Mouse (Mus musculus): ENCODE measurements around the gene Efl1.
"Not testable (repeated sequence)": the region's sequence is repeated elsewhere in the genome, so short reads cannot be mapped to it uniquely, and the experiment has no call there.

Efl1 gene

GRCm38 (mm10) chr7:82720501-82720900 lies 72.1 kb downstream of the Efl1 start:
- no peak for DNase-seq

DNA sequence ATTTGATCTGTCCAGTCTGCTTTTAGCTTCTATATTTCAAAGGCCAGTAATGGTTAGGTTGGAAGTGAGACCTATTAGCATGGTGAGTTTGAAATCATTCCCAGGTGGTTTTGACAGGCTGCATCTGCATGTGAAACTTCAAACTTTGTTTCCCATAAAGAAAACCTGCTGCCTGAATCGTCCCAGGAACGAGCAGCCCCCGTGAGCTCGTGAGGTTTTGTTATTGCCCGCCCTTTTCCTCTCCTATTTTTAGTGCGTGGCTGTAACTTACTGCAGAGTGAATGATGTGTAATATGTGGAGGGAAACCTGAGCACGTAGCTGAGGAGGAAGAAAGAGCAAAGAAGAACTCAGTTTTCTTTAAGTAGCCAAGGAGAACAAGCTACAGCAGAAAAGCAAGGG lies 72.5 kb downstream of the Efl1 start:
- no peak for DNase-seq

DNA sequence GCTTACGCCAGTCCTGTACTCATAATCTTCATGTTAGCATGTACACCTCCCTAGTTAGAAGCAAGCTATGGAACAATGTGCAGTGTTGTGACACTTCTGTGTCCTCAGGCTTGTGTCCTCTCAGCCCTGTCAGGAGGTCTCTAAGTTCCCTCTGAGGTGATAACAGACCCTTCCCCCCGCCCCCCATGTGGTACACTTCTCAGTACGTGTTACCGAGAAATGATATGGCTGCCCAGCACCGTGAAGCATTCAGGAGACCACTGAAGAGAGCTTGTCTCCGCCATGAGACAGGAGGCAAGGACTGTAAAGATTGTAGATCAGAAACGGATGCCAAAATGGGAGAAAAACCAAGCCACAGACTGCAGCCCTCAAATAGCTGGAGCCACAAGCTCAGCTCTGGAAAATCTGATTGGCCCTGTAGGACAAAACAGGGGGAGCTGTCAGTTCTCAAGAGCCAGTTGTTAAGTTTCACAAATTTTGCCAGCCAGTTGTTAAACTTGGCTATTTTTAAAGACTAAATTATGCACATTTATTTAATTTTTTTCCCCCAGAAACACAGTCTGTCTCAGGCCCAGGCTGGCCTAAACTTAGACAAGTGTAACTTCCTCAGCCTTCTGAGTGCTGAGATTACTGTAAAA lies 74.2 kb downstream of the Efl1 start:
- DNase-seq, result no peak

DNA sequence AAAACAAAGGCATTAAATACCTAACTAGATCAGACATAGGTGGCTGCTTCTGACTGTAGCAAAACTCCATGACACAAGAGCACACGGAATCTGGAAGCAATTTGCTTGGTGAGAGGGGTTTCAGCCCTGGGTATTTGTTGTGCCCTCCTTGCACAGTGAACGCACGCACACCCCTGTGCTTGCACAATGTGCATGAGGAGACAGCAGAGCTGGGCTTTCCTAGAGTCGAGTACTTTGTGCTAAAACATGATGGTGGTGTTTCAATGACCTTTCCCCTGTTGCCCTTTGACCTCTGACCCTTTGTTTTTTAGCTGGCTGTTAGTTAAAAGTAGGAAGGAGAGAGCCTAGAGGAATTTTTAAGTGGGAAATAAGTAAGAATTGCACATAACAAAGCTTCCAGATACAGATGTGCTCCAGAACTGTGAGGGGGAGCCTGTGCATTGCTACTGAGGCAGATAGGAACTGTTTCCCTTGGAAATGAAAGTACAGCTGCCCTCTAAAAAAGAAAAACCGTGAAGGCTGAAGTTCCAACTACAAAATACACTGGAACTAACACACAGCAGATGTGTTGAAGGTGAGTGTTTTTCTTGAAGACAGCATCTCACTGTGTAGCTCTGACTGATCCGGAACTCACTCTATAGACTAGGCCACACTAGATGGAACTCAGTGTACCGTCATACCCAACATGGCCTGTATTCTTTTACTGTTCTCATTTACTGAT lies 74.9 kb downstream of the Efl1 start:
- DNase-seq, result no peak

GRCm38 (mm10) chr7:82724491-82724890 lies 76.1 kb downstream of the Efl1 start:
- DNase-seq, result no peak

DNA sequence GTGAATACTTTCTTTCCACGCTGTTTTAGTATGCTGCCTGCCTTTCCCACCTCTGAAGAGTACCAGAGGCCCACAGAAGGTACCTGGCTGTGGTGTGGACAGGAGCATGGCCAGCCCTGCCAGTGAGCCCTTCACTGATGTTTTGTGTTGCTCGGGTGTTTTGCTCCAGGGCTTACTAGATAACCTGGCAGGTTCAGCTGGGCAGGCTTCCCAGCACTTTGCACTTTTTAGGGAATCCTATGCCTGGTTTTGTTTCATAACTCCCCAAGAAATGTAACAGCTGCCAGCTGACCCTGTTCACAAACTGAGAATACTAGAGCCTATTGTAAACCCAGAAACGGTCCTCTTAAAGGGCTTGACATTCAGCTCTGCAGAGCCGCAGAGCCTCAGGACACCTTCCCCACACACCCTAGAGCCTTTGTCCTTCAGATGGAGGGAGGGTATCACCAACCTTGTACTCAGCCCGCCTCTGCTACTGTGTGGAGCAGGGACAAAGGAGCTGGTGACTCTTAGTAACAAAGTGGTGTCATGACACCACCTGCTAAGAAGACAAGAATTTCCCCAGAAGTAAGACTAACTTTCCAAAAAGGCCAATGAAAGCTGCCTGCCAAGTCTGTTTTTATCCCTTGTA lies 76.7 kb downstream of the Efl1 start:
- no peak for DNase-seq

DNA sequence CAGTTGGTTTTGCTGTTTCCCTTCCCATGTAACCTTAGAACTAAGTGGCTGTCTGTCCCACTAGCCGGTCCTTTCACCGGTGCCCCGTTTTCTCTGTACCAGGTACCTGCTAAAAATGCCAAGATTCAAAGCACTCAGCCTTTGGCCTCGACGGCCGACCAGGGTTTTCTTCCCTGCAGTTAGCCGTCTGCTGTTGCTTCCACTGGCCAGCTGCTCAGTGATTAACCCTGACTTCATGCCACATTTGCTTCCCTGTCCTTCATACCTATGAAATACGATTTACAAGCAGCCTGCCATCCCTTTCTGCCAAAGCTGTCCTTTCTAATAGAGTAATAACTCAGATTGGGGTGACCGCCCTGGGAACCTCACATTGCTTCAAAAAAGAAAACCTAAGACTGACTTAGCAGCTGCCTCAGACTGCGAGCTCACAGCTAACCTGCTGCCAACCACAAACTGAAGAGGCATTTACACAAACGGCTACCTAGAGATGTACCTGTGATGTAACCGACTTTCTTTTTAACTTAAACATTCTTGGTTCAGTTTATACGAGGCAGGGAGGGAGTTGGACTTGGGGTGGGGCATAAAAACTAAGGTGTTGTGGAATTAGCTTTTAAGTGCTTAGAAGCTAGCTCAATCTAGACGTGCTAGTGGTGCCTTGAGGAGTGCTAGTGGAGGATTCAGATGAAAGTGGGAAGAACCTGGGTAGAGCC lies 77.5 kb downstream of the Efl1 start:
- DNase-seq, result no peak

- DNase-seq, result no peak
These were observed 78.7 kb downstream of the Efl1 start for GRCm38 (mm10) chr7:82727066-82727465.

DNA sequence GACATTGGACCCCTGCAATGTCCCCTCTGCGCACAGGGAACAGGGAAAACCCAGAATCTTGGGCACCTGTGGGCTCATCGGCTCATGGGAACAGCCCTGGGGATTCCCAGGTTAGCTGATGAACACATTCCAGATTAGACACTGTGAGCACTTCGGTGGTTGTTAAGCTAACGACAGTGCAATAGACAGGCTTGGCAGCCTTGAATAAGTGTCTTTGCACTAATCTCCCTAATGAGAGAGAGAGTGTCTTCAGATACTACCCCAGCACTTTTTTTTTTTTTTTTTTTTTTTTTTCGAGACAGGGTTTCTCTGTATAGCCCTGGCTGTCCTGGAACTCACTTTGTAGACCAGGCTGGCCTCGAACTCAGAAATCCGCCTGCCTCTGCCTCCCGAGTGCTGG lies 80.6 kb downstream of the Efl1 start:
- not testable (repeated sequence) for DNase-seq

DNA sequence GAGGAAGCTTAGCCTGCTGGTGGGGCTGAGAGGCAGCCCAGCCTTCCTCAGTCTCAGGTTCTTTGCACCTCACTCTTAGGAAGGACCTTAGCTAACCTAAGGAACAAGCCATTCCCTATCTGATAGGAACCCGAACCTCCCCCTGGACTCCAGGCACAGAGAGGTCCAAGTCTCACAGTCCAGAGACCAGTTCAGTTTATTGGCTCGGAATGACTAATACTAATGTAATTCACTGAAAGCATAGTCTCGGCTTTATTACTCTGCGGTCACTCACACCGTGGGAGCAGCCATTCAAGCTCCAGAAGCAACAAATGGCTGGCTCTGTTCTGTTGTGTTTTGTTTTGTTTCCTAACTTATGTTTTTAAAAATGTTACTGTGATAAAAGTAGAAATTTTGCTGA lies 84.7 kb downstream of the Efl1 start:
- DNase-seq, result no peak

GRCm38 (mm10) chr7:82733995-82734394 lies 85.6 kb downstream of the Efl1 start:
- DNase-seq, result no peak

- no peak for DNase-seq
These were observed 86.6 kb downstream of the Efl1 start for GRCm38 (mm10) chr7:82734748-82735600.

- no peak for DNase-seq
These were observed 94.8 kb downstream of the Efl1 start for GRCm38 (mm10) chr7:82743116-82743765.

DNA sequence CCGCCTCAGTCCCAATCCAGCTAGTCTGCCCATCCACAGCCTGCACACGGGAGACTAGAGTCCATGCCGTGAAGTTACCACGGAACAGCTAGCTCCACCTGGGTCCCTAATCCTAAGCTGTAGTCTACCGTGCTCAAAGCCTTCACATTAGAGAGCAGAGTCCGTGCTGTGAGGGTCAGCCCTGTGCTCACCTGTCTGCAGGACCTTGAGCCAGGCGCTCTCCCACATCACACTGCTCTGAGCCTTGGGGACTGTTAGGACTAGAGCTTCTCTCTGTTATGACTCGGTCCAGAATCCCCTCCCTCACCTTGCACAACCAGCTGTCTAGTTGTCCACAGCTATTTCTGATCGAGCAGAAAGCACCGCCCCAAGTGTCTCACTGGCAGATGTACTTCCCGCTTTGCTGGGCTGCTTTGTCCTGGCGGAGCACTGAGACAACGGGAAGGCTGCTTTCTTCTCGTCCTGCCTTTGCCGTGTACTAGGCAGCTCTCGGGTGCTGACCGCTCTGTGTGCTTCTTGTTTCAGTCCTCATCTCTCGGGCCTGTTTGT lies 95.8 kb downstream of the Efl1 start:
- no peak for DNase-seq

DNA sequence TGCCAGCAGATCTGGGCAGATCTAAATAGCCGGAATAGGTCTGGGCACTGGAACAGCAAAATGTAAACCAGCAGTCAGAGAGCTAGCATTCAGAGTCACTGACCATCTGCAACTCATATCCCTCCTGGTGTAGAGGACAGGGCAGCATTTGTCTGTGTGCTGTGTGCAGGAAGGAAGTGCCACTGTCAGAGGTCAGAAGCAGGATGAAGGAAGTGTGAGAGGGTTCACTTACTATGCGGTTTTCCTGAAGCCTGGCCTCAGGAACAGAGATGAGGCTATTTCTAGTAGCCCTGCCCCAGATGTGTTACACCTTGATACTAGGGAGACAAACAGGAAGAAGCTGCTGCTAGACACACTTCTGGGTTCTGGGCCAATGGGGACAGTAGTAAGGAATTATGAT lies 100.4 kb downstream of the Efl1 start:
- no peak for DNase-seq

DNA sequence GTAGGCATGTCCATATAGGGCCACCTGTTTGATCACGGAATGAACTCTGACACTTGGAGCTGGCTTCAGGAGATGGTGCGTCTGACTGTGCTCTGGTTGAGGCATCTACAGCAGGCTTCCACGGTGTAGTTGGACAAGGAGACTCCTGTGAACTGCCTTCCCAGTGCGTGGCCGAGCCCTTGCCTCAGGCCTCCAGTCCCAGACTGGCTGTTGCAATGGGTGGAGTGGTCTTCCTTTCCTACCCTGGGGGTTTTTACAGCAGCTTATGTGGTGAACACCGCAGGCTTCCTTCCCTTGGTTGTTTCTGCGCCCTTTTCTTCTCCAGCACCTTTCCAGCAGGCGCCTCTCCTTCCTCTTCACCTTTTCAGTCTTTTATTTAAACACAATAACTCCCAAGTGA lies 100.8 kb downstream of the Efl1 start:
- no peak for DNase-seq

- DNase-seq, result no peak
These were observed 104.0 kb downstream of the Efl1 start for GRCm38 (mm10) chr7:82752171-82753085.

- DNase-seq, result no peak
These were observed 107.3 kb downstream of the Efl1 start for GRCm38 (mm10) chr7:82755602-82756155.

- no peak for DNase-seq
These were observed 110.1 kb downstream of the Efl1 start for GRCm38 (mm10) chr7:82758521-82758920.

DNA sequence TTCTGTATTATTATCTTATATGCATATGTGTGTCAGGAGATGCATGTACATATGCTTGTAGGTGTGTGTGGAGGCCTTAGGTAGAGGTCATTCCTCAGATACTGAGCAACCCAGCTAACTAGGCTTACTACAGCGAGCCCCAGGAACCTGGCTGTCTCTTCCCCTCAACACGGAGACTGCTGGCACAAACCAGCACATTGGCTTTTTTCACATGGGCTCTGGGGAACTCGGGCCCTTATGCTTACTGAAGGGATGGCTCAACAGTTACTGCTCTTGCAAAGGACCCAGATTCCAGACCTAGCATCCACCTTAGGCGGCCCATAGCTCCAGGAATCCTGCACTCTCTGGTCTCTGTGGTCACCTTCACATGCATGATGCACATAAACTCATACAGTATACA lies 110.7 kb downstream of the Efl1 start:
- no peak for DNase-seq
